Mouse (Mus musculus): Measurements from ENCODE around the gene Trim14.

DNA sequence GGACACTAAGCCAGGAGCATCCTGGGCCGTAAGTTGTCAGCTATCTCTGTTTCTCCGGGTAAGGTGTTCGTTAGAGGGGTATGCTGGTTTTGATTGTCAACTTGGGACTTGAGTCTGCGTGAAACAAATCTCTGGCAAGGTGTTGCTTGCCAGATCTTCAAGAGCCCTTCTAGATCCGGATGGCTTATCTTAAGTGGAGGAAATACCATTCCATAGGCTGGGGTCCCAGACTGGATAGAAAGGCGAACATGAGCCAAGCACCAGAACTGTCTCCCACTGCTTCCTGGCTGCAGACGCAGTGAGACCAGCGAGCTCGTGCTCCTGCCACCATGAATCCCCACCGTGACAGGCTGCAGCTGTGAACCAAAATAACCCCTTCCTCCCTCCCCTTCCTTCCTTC lies 14.5 kb downstream of the Trim14 start:
- TF ChIP-seq CTCF (IDR thresholded peaks at IDR 0.05) (no peak), EP300 (IDR thresholded peaks at IDR 0.05) (no peak)
